Mouse (Mus musculus): ENCODE measurements around the gene Cbx4. TPM values are rescaled to one million over a fixed set of nuclear protein-coding genes. Genes with fewer than 3 reads are reported as not detected.

Cbx4 gene
- polyA plus RNA-seq, 1 experiment from 2014 or later = 10.1 TPM

GRCm38 (mm10) chr11:119127686-119128473, 41.9 kb upstream of the Cbx4 start:
- 55% methylated on average over 9 of the region's 9 CpGs for WGBS
- Histone ChIP-seq H3K36me3 (ENCODE audit: control insufficient read depth, insufficient read depth, low read length) (no peaks in the 10 kb centered on the region), H3K27me3 (ENCODE audit: control insufficient read depth, insufficient read depth, low read length) (no peaks in the 10 kb centered on the region), H3K4me2 (ENCODE audit: low read depth, low read length) (no peak overlapping the region), H3K27ac (ENCODE audit: low read length) (peak overlapping the region; percentile 84), H3K9me3 (replicated peaks; ENCODE audit: control insufficient read depth, low read length) (no peaks in the 10 kb centered on the region; the same call in 1 of the 2 replicates), H3K4me3 (replicated peaks; ENCODE audit: low read length) (no peak overlapping the region), H3K9ac (ENCODE audit: low read length) (peak overlapping the region; percentile 44; the same call in 1 of the 2 replicates), H3K4me1 (ENCODE audit: control insufficient read depth, insufficient read depth, low read length) (peaks cover 41% of the 10 kb centered on the region)
- peak; percentile 63; the same call in 1 of the 2 replicates for ATAC-seq (ENCODE audit: insufficient read depth, low FRiP score)

GRCm38 (mm10) chr11:119127147-119127546, 41.1 kb upstream of the Cbx4 start:
- H3K4me3 ChIP-seq (replicated peaks; ENCODE audit: low read length) = no peak overlapping the region
- peak overlapping the region; percentile 56; the same call in 1 of the 2 replicates for H3K9ac ChIP-seq (ENCODE audit: low read length)
- H3K4me1 ChIP-seq (ENCODE audit: control insufficient read depth, insufficient read depth, low read length) = peaks cover 41% of the 10 kb centered on the region
- 34% methylated on average over 12 of the region's 12 CpGs for WGBS
- no peaks in the 10 kb centered on the region for H3K36me3 ChIP-seq (ENCODE audit: control insufficient read depth, insufficient read depth, low read length)
- no peaks in the 10 kb centered on the region; the same call in 1 of the 2 replicates for H3K9me3 ChIP-seq (replicated peaks; ENCODE audit: control insufficient read depth, low read length)
- no peaks in the 10 kb centered on the region for H3K27me3 ChIP-seq (ENCODE audit: control insufficient read depth, insufficient read depth, low read length)
- no peak for ATAC-seq (ENCODE audit: insufficient read depth, low FRiP score)
- H3K27ac ChIP-seq (ENCODE audit: low read length) = peak overlapping the region; percentile 84
- no peak overlapping the region for H3K4me2 ChIP-seq (ENCODE audit: low read depth, low read length)

GRCm38 (mm10) chr11:119125929-119126861, 40.2 kb upstream of the Cbx4 start:
- Histone ChIP-seq H3K27ac (ENCODE audit: low read length) (peak overlapping the region; percentile 84), H3K27me3 (ENCODE audit: control insufficient read depth, insufficient read depth, low read length) (no peaks in the 10 kb centered on the region), H3K4me2 (ENCODE audit: low read depth, low read length) (peak overlapping the region; percentile 20; the same call in 1 of the 2 replicates), H3K9ac (ENCODE audit: low read length) (peak overlapping the region; percentile 31; the same call in 1 of the 2 replicates), H3K4me3 (replicated peaks; ENCODE audit: low read length) (no peak overlapping the region), H3K4me1 (ENCODE audit: control insufficient read depth, insufficient read depth, low read length) (peaks cover 41% of the 10 kb centered on the region), H3K36me3 (ENCODE audit: control insufficient read depth, insufficient read depth, low read length) (no peaks in the 10 kb centered on the region), H3K9me3 (replicated peaks; ENCODE audit: control insufficient read depth, low read length) (no peaks in the 10 kb centered on the region; the same call in 1 of the 2 replicates)
- ATAC-seq (ENCODE audit: insufficient read depth, low FRiP score) = peak; percentile 89
- 25% methylated on average over 23 of the region's 23 CpGs for WGBS

GRCm38 (mm10) chr11:119124536-119124935, 38.5 kb upstream of the Cbx4 start:
- no peaks in the 10 kb centered on the region for H3K36me3 ChIP-seq (ENCODE audit: control insufficient read depth, insufficient read depth, low read length)
- H3K27ac ChIP-seq (ENCODE audit: low read length) = no peak overlapping the region
- no peak overlapping the region for H3K4me2 ChIP-seq (ENCODE audit: low read depth, low read length)
- no peaks in the 10 kb centered on the region for H3K9me3 ChIP-seq (replicated peaks; ENCODE audit: control insufficient read depth, low read length)
- ATAC-seq (ENCODE audit: insufficient read depth, low FRiP score) = no peak
- H3K27me3 ChIP-seq (ENCODE audit: control insufficient read depth, insufficient read depth, low read length) = no peaks in the 10 kb centered on the region
- no peak overlapping the region for H3K9ac ChIP-seq (ENCODE audit: low read length)
- H3K4me3 ChIP-seq (replicated peaks; ENCODE audit: low read length) = no peak overlapping the region
- 87% methylated on average over 6 of the region's 6 CpGs for WGBS
- H3K4me1 ChIP-seq (ENCODE audit: control insufficient read depth, insufficient read depth, low read length) = peaks cover 35% of the 10 kb centered on the region

- Histone ChIP-seq H3K4me3 (replicated peaks; ENCODE audit: low read length) (no peak overlapping the region), H3K27me3 (ENCODE audit: control insufficient read depth, insufficient read depth, low read length) (no peaks in the 10 kb centered on the region), H3K9me3 (replicated peaks; ENCODE audit: control insufficient read depth, low read length) (no peaks in the 10 kb centered on the region), H3K27ac (ENCODE audit: low read length) (no peak overlapping the region), H3K9ac (ENCODE audit: low read length) (no peak overlapping the region), H3K4me2 (ENCODE audit: low read depth, low read length) (no peak overlapping the region), H3K4me1 (ENCODE audit: control insufficient read depth, insufficient read depth, low read length) (peaks cover 32% of the 10 kb centered on the region), H3K36me3 (ENCODE audit: control insufficient read depth, insufficient read depth, low read length) (no peaks in the 10 kb centered on the region)
- 0 out of 2 replicates have a peak, but pooled peaks have one; percentile 35 for ATAC-seq (ENCODE audit: insufficient read depth, low FRiP score)
- WGBS = 74% methylated on average over 5 of the region's 5 CpGs
These were observed 37.7 kb upstream of the Cbx4 start for GRCm38 (mm10) chr11:119123522-119124319.

- Histone ChIP-seq H3K27me3 (ENCODE audit: control insufficient read depth, insufficient read depth, low read length) (no peaks in the 10 kb centered on the region), H3K9me3 (replicated peaks; ENCODE audit: control insufficient read depth, low read length) (no peaks in the 10 kb centered on the region), H3K4me1 (ENCODE audit: control insufficient read depth, insufficient read depth, low read length) (peaks cover 19% of the 10 kb centered on the region), H3K36me3 (ENCODE audit: control insufficient read depth, insufficient read depth, low read length) (no peaks in the 10 kb centered on the region), H3K4me3 (replicated peaks; ENCODE audit: low read length) (no peak overlapping the region), H3K27ac (ENCODE audit: low read length) (no peak overlapping the region), H3K4me2 (ENCODE audit: low read depth, low read length) (no peak overlapping the region), H3K9ac (ENCODE audit: low read length) (no peak overlapping the region)
- no peak for ATAC-seq (ENCODE audit: insufficient read depth, low FRiP score)
- 74% methylated on average over 5 of the region's 5 CpGs for WGBS
These were observed 36.4 kb upstream of the Cbx4 start for GRCm38 (mm10) chr11:119122396-119122795.

GRCm38 (mm10) chr11:119118905-119119304, 32.9 kb upstream of the Cbx4 start:
- H3K27ac ChIP-seq (ENCODE audit: low read length) = no peak overlapping the region
- ATAC-seq (ENCODE audit: insufficient read depth, low FRiP score) = no peak
- H3K27me3 ChIP-seq (ENCODE audit: control insufficient read depth, insufficient read depth, low read length) = no peaks in the 10 kb centered on the region
- WGBS = 37% methylated on average over 7 of the region's 7 CpGs
- no peaks in the 10 kb centered on the region for H3K36me3 ChIP-seq (ENCODE audit: control insufficient read depth, insufficient read depth, low read length)
- 0 out of 2 replicates have a peak, but pooled peaks cover 4% of the 10 kb centered on the region for H3K4me1 ChIP-seq (ENCODE audit: control insufficient read depth, insufficient read depth, low read length)
- no peak overlapping the region for H3K4me3 ChIP-seq (replicated peaks; ENCODE audit: low read length)
- no peak overlapping the region for H3K9ac ChIP-seq (ENCODE audit: low read length)
- no peaks in the 10 kb centered on the region for H3K9me3 ChIP-seq (replicated peaks; ENCODE audit: control insufficient read depth, low read length)
- H3K4me2 ChIP-seq (ENCODE audit: low read depth, low read length) = no peak overlapping the region

- WGBS = 60% methylated on average over 7 of the region's 7 CpGs
- Histone ChIP-seq H3K4me3 (replicated peaks; ENCODE audit: low read length) (no peak overlapping the region), H3K27me3 (ENCODE audit: control insufficient read depth, insufficient read depth, low read length) (no peaks in the 10 kb centered on the region), H3K4me2 (ENCODE audit: low read depth, low read length) (no peak overlapping the region), H3K27ac (ENCODE audit: low read length) (no peak overlapping the region), H3K9me3 (replicated peaks; ENCODE audit: control insufficient read depth, low read length) (no peaks in the 10 kb centered on the region), H3K9ac (ENCODE audit: low read length) (no peak overlapping the region), H3K36me3 (ENCODE audit: control insufficient read depth, insufficient read depth, low read length) (no peaks in the 10 kb centered on the region), H3K4me1 (ENCODE audit: control insufficient read depth, insufficient read depth, low read length) (no peaks in the 10 kb centered on the region)
- ATAC-seq (ENCODE audit: insufficient read depth, low FRiP score) = no peak
These were observed 31.9 kb upstream of the Cbx4 start for GRCm38 (mm10) chr11:119117945-119118344.

Data from stomach, embryonic 16.5 days (tissue).